Mouse (Mus musculus) kidney, embryonic 16.5 days (tissue): Measurements from ENCODE around the gene Map3k7cl. TPM values are rescaled to one million over a fixed set of nuclear protein-coding genes. Genes with fewer than 3 reads are reported as not detected.

ENCODE experiments used
- ATAC-seq: fragments of 200-750 bp; cut with Nextera tagmentation; 2 replicates; pipeline ENCODE4 v1.8.0; 2017; ENCODE audit warnings: moderate TSS enrichment; ENCODE audit not compliant: low FRiP score, low TSS enrichment
- H3K27ac ChIP-seq: fragments of 300-500 bp; sonication (generic); 2 replicates; pipeline ENCODE4 v1.5.1; 2014; ENCODE audit warnings: low read length
- H3K27me3 ChIP-seq: fragments of 300-500 bp; sonication (generic); 2 replicates; pipeline ENCODE4 v1.6.1; 2014; ENCODE audit warnings: low read length, control low read depth, mixed read lengths; ENCODE audit not compliant: insufficient read depth
- H3K36me3 ChIP-seq: fragments of 300-500 bp; sonication (generic); 2 replicates; pipeline ENCODE4 v1.6.1; 2014; ENCODE audit warnings: low read length, control low read depth, mixed read lengths; ENCODE audit not compliant: insufficient read depth
- H3K4me1 ChIP-seq: fragments of 300-500 bp; sonication (generic); 2 replicates; pipeline ENCODE4 v1.6.1; 2014; ENCODE audit warnings: low read length, control low read depth, mixed read lengths; ENCODE audit not compliant: insufficient read depth
- H3K4me2 ChIP-seq: fragments of 300-500 bp; sonication (generic); replicated peaks from 2 replicates; pipeline ENCODE4 v1.6.1; 2014; ENCODE audit warnings: low read depth, low read length
- H3K4me3 ChIP-seq: fragments of 300-500 bp; sonication (generic); 2 replicates; pipeline ENCODE4 v1.5.1; 2014; ENCODE audit warnings: mild to moderate bottlenecking, low read length
- H3K9ac ChIP-seq: fragments of 300-500 bp; sonication (generic); replicated peaks from 2 replicates; pipeline ENCODE4 v1.6.1; 2014; ENCODE audit warnings: low read length
- H3K9me3 ChIP-seq: fragments of 300-500 bp; sonication (generic); 2 replicates; pipeline ENCODE4 v1.6.1; 2016; ENCODE audit warnings: low read length, control low read depth
- WGBS: fragments of 180-500 bp; shearing (Covaris S2); extraction: QIAGEN DNeasy Blood & Tissue Kit; methylation state at CpG from one replicate; pipeline ENCODE4 v1.1.7; 2014; 5-methylcytosine and 5-hydroxymethylcytosine counted together
- polyA plus RNA-seq: library from polyadenylated mRNA; unstranded; fragments of >200 nt; fragmentation: Nextera tagmentation; extraction: Ambion mirVana; gene quantifications from 2 replicates; pipeline ENCODE4 v1.2.1, GENCODE M21; 2015

Gene Map3k7cl
- polyA plus RNA-seq, 1 experiment from 2014 or later = 1.7 TPM

DNA sequence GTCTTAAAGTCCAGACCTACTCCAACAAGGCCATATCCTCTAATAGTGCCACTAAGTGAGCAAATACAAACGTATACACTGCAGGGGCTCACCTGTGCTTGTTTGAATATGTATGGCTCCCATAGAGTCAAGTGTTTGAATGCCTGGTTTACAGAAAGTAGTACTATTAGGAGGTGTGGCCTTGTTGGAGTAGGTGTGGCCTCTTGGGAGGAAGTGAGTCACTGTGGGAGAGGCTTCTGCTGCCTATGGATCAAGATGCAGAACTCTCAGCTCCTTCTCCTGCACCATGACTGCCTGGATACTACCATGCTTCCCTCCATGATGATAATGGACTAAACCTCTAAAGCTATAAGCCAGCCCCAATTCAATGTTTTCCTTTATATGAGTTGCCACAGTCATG, 54.3 kb downstream of the Map3k7cl start:
- Histone ChIP-seq H3K4me3 (no peak overlapping the region), H3K9me3 (no peaks in the 10 kb centered on the region), H3K27ac (no peak overlapping the region), H3K27me3 (no peaks in the 10 kb centered on the region), H3K9ac (no peak overlapping the region), H3K4me1 (no peaks in the 10 kb centered on the region; the same call in none of the 2 replicates), H3K36me3 (no peaks in the 10 kb centered on the region), H3K4me2 (no peak overlapping the region)
- 91% methylated on average over 1 of the region's 1 CpGs for WGBS
- ATAC-seq = no peak

DNA sequence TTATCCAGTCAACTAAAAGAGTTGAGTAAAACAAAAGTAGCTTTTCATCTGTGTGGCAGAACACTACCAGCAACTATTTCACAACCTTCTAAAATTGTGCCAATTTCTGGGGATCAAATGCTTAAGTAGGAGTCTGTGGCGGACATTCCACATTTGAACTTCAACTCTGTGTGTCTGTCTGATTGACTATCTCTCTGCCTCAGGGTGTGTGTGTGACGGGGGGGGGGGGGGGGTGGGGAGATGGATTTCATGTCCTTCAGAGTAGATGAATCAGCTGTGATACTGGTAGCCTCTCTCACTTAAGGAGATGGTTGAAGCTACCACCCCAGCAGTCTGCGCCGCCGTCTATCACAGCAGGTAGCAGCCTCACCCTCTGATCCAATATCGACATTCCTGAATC, 54.8 kb downstream of the Map3k7cl start:
- no peak for ATAC-seq
- no peak overlapping the region for H3K27ac ChIP-seq
- H3K9ac ChIP-seq = no peak overlapping the region
- no peaks in the 10 kb centered on the region; the same call in none of the 2 replicates for H3K4me1 ChIP-seq
- no peak overlapping the region for H3K4me2 ChIP-seq
- WGBS = 92% methylated on average over 5 of the region's 6 CpGs
- no peaks in the 10 kb centered on the region for H3K27me3 ChIP-seq
- no peak overlapping the region for H3K4me3 ChIP-seq
- H3K9me3 ChIP-seq = no peaks in the 10 kb centered on the region
- H3K36me3 ChIP-seq = no peaks in the 10 kb centered on the region

DNA sequence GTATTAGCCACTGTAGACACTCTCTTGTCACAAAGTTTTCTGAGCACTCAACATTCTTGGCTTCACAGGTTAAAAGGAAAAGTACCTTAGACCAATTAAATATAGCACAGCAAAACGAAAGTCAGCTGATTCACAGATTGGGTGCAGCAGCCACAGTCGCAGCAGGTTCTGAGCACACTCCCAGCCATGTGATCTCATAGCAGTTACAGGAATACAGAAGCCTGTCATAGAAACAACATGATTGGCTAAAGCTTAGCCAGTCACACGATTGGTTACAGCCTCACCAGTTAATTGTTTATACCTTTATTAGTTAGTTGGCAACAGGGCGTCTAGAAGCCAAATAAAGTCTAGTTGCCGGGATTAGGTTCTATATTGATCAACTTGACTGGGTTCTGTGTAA, 57.0 kb downstream of the Map3k7cl start:
- no peak overlapping the region for H3K27ac ChIP-seq
- no peaks in the 10 kb centered on the region; the same call in 1 of the 2 replicates for H3K4me1 ChIP-seq
- no peaks in the 10 kb centered on the region for H3K9me3 ChIP-seq
- H3K4me3 ChIP-seq = no peak overlapping the region
- WGBS = 90% methylated on average over 5 of the region's 5 CpGs
- no peaks in the 10 kb centered on the region for H3K36me3 ChIP-seq
- H3K27me3 ChIP-seq = no peaks in the 10 kb centered on the region
- no peak overlapping the region for H3K9ac ChIP-seq
- H3K4me2 ChIP-seq = no peak overlapping the region
- no peak for ATAC-seq

DNA sequence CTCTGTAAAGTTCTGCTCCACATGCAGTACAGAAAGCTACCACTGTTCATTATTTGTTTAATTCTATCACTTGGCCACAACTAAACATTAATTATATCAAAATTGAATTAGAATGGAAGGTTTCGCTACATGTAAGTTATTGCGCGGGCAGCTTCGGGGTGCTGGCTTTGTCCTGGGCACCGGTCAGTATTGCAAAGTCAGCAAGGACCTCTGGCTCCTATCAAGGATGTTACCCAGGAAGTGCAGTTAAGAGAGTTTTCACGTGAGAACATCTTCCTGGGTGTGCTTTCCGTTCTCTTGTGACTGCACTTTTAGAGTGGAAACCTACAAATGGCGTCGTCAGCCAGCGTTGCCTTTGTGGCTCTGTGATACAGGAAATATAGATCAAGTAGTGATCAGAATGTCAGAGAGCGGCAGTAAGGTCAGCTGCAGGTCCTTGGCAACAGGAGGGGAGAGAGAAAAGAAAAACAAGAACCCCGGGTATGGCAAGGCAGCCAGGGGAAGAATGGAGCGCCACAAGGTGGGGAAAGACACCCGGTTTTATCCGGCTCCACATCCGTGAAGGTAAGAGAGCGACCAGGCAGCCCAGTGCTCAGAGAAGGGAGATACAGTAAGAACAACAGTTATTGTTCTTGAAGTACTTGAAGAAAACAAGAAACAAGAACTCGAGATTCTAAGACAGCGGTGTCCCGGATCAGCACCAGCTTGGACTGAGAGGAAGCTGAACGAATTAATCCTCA, 57.6 kb downstream of the Map3k7cl start:
- ATAC-seq = no peak
- Histone ChIP-seq H3K9ac (no peak overlapping the region), H3K27me3 (no peaks in the 10 kb centered on the region), H3K4me1 (no peaks in the 10 kb centered on the region; the same call in 1 of the 2 replicates), H3K4me3 (no peak overlapping the region), H3K36me3 (no peaks in the 10 kb centered on the region), H3K27ac (no peak overlapping the region), H3K4me2 (no peak overlapping the region), H3K9me3 (no peaks in the 10 kb centered on the region)
- WGBS = 63% methylated on average over 21 of the region's 21 CpGs

DNA sequence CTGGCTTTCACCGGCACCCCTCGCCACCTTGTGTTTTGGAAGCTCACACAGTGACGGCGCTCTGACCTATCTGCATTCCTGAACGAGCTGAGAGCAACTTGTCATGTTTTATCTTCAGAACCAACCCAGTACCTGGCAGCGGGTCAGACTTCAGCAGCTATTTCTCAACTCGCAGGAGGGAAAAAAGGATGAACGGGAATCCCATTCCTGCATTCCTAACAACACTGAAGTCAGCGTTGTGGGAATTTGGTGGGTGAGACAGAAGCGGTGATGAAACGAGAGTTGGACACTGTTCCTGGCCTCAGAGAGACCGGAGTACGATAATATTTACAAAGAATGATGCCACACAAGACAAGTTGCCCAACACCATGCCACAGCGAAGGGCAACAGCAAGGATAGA, 58.3 kb downstream of the Map3k7cl start:
- no peak overlapping the region for H3K27ac ChIP-seq
- no peak overlapping the region for H3K4me3 ChIP-seq
- WGBS = 76% methylated on average over 14 of the region's 14 CpGs
- no peaks in the 10 kb centered on the region for H3K9me3 ChIP-seq
- H3K4me2 ChIP-seq = no peak overlapping the region
- H3K36me3 ChIP-seq = no peaks in the 10 kb centered on the region
- no peak for ATAC-seq
- H3K9ac ChIP-seq = no peak overlapping the region
- no peaks in the 10 kb centered on the region for H3K27me3 ChIP-seq
- no peaks in the 10 kb centered on the region; the same call in 1 of the 2 replicates for H3K4me1 ChIP-seq

DNA sequence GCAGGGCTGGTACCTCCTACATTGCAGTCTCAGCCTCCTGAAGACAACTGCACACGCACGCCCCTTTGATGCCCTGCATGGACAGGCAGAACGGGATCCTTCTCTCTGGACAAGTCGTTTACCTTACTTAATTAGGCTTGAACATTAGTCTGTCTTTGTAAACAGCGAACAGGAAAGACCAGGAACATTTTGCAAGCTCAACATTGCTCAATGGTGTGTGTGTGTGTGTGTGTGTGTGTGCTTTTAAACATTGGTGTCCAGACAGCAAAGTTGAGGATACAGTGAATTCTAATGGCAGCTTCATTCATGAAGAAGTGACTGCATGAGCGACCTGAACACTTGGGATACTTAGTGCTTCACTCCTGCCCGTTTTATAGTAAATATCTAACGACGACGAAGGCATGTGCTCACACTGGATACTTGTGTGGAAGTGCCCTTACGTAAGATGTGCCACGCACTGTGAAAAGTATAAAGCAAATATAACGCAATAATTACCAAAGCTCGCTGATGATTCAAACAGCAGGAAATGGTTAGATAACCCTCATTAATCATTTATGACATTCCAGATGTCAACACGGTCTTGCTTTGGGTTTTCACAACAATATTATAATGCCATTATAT, 59.2 kb downstream of the Map3k7cl start:
- Histone ChIP-seq H3K4me3 (no peak overlapping the region), H3K27ac (no peak overlapping the region), H3K4me1 (no peaks in the 10 kb centered on the region; the same call in 1 of the 2 replicates), H3K27me3 (no peaks in the 10 kb centered on the region), H3K9me3 (no peaks in the 10 kb centered on the region), H3K9ac (no peak overlapping the region), H3K36me3 (no peaks in the 10 kb centered on the region), H3K4me2 (no peak overlapping the region)
- WGBS = 55% methylated on average over 15 of the region's 15 CpGs
- ATAC-seq = 0 out of 2 replicates have a peak, but pooled peaks have one; percentile 27

DNA sequence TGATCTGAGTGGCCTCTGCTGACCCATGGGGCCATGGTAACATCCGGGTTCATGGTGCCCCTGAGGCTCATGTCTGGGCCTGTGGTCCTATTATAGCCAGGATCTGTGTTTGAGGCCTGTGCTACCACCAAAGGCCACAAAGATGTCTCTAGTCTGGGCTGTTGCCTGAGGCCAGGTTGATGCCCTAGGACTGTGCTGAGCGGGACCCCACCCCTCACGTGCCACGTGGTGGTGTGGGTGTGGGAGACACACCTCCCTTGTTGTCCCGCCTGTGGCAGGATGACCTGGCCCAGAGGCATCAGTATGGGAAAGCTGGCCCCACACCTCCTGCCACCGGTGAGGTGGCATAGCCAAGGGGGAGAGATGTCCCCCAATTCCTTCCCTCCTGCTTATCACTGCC, 64.2 kb downstream of the Map3k7cl start:
- Histone ChIP-seq H3K36me3 (no peaks in the 10 kb centered on the region), H3K9ac (no peak overlapping the region), H3K4me2 (no peak overlapping the region), H3K4me3 (no peak overlapping the region), H3K4me1 (no peaks in the 10 kb centered on the region), H3K27ac (no peak overlapping the region), H3K27me3 (no peaks in the 10 kb centered on the region), H3K9me3 (no peaks in the 10 kb centered on the region)
- ATAC-seq = no peak
- WGBS = 80% methylated on average over 6 of the region's 6 CpGs

DNA sequence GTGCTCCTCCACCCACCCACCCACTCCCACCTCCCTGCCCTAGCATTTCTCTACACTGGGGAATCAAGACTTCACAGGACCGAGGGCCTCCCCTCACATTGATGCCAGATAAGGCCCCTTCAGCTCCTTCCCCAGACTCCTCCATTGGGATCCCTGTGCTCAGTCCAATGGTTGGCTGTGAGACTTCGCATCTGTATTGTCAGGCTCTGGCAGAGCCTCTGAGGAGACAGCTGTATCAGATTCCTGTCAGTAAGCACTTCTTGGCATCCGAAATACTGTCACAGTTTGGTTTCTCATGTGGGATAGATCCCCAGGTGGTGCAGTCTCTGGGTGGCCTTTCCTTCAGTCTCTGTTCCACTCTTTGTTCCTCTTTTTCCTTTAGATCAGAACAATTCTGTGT, 68.1 kb downstream of the Map3k7cl start:
- no peaks in the 10 kb centered on the region for H3K4me1 ChIP-seq
- no peaks in the 10 kb centered on the region for H3K27me3 ChIP-seq
- peaks cover 3% of the 10 kb centered on the region; the same call in 1 of the 2 replicates for H3K9me3 ChIP-seq
- no peak overlapping the region for H3K4me2 ChIP-seq
- H3K36me3 ChIP-seq = no peaks in the 10 kb centered on the region
- 91% methylated on average over 3 of the region's 3 CpGs for WGBS
- no peak overlapping the region for H3K27ac ChIP-seq
- H3K9ac ChIP-seq = no peak overlapping the region
- no peak overlapping the region for H3K4me3 ChIP-seq
- ATAC-seq = no peak

DNA sequence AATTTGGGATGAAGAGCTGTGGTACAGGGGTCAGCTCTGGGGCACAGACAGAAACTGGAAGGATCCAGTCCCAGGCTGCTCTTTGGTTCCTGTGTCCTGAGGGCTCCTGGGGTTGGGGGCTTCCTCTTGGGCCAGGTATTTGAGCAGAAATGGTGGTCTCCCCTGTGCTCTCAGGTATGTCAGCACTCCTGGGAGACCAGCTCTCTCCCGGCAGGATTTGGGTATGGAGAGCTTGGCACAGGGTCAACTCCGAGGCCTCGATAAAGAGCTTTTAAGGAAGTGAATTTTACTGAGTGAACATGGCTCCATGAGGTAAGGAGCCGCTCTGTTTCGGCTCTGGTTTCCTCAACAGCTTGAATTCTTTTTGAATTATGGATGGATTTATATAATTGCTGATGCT, 70.8 kb downstream of the Map3k7cl start:
- no peak for ATAC-seq
- 91% methylated on average over 5 of the region's 5 CpGs for WGBS
- no peak overlapping the region for H3K27ac ChIP-seq
- no peak overlapping the region for H3K4me2 ChIP-seq
- no peaks in the 10 kb centered on the region for H3K36me3 ChIP-seq
- H3K27me3 ChIP-seq = no peaks in the 10 kb centered on the region
- H3K4me3 ChIP-seq = no peak overlapping the region
- no peak overlapping the region for H3K9ac ChIP-seq
- H3K4me1 ChIP-seq = no peaks in the 10 kb centered on the region
- peaks cover 10% of the 10 kb centered on the region for H3K9me3 ChIP-seq

DNA sequence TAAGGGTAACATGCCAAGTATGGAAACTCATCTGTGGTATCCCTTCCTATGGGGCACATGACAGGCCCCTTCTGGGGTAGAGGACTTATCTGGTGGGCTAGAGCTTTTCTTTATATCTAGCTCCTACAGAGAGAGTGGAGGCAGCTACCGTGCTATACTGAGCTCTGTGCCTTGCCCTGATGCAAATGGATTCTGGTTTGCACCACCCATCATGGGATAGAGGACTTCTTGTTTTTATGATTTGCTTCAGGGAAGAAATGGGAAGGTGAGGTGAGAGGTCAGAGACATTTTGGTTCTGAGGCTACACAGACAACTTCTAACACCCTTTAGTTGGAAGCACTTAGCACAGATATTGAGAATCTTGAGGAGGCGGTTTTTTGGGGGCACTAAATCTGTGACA, 71.8 kb downstream of the Map3k7cl start:
- H3K4me2 ChIP-seq = no peak overlapping the region
- no peak overlapping the region for H3K27ac ChIP-seq
- H3K4me1 ChIP-seq = no peaks in the 10 kb centered on the region
- H3K4me3 ChIP-seq = no peak overlapping the region
- 97% methylated on average over 2 of the region's 2 CpGs for WGBS
- H3K9ac ChIP-seq = no peak overlapping the region
- H3K36me3 ChIP-seq = no peaks in the 10 kb centered on the region
- H3K9me3 ChIP-seq = peaks cover 10% of the 10 kb centered on the region
- ATAC-seq = no peak
- H3K27me3 ChIP-seq = no peaks in the 10 kb centered on the region
